Mouse (Mus musculus) intestine, postnatal 0 days (tissue): Measurements from ENCODE around the gene Sh3gl1. TPM values are rescaled to one million over a fixed set of nuclear protein-coding genes. Genes with fewer than 3 reads are reported as not detected.
A peak's percentile ranks its signal among the peaks of the same experiment; 100 is the strongest.

ENCODE experiments used
- ATAC-seq: fragments of 200-750 bp; cut with Nextera tagmentation; 2 replicates; pipeline ENCODE4 v1.8.0; 2017; ENCODE audit warnings: mild to moderate bottlenecking, moderate TSS enrichment, moderate library complexity
- H3K27ac ChIP-seq: fragments of 300-500 bp; sonication (generic); 2 replicates; pipeline ENCODE4 v1.5.1; 2014; ENCODE audit warnings: mild to moderate bottlenecking, low read depth, low read length, moderate library complexity
- H3K27me3 ChIP-seq: fragments of 300-500 bp; sonication (generic); replicated peaks from 2 replicates; pipeline ENCODE4 v1.6.1; 2014; ENCODE audit warnings: low read length, mixed read lengths; ENCODE audit not compliant: control insufficient read depth, insufficient read depth
- H3K36me3 ChIP-seq: fragments of 300-500 bp; sonication (generic); 2 replicates; pipeline ENCODE4 v1.6.1; 2014; ENCODE audit warnings: mild to moderate bottlenecking, moderate library complexity; ENCODE audit not compliant: control insufficient read depth, insufficient read depth
- H3K4me1 ChIP-seq: fragments of 300-500 bp; sonication (generic); replicated peaks from 2 replicates; pipeline ENCODE4 v1.6.1; 2014; ENCODE audit warnings: antibody characterized with exemption, low read length, mixed read lengths; ENCODE audit not compliant: control insufficient read depth, insufficient read depth
- H3K4me2 ChIP-seq: fragments of 300-500 bp; sonication (generic); replicated peaks from 2 replicates; pipeline ENCODE4 v1.6.1; 2014; ENCODE audit warnings: low read depth, mild to moderate bottlenecking, moderate library complexity
- H3K4me3 ChIP-seq: fragments of 300-500 bp; sonication (generic); 2 replicates; pipeline ENCODE4 v1.5.1; 2014; ENCODE audit warnings: low read depth, low read length
- H3K9ac ChIP-seq: fragments of 300-500 bp; sonication (generic); 2 replicates; pipeline ENCODE4 v1.6.1; 2014; ENCODE audit warnings: mild to moderate bottlenecking, low read depth, low read length
- H3K9me3 ChIP-seq: fragments of 300-500 bp; sonication (generic); 2 replicates; pipeline ENCODE4 v1.6.1; 2016; ENCODE audit warnings: mixed run types; ENCODE audit not compliant: control insufficient read depth
- CTCF ChIP-seq: sonication (generic); IDR thresholded peaks from 2 replicates; pipeline ENCODE4 v1.5.1; 2016; ENCODE audit warnings: low read depth, mild to moderate bottlenecking, control low read depth, antibody characterized with exemption, moderate library complexity
- WGBS: fragments of 180-500 bp; shearing (Covaris S2); extraction: QIAGEN DNeasy Blood & Tissue Kit; methylation state at CpG from one replicate; pipeline ENCODE4 v1.1.7; 2014; 5-methylcytosine and 5-hydroxymethylcytosine counted together
- polyA plus RNA-seq: library from polyadenylated mRNA; unstranded; fragments of >200 nt; fragmentation: Nextera tagmentation; extraction: Ambion mirVana; gene quantifications from 2 replicates; pipeline ENCODE4 v1.2.1, GENCODE M21; 2015

Gene Sh3gl1
- polyA plus RNA-seq, 1 experiment from 2014 or later: 97.0 TPM

DNA sequence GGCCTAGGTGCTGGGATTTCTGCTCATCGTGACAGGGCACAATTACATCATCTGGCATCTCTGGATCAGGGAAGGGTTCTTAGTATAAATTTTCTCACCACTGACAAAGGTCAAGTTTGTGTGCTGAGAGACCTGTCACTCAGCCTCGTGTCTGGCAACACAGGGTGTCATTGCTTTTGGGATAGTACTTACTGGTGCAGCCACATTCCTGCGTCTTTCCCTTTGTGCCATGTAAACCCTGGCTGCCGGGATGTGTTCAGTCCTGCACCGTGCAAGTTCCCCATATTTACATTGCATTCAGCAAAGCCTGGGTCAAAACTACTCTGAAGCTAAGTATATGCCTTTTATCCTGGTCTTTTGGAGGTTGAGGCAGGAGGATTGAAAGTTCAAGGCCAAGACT, 14.9 kb upstream of the Sh3gl1 start:
- no peak for ATAC-seq
- Histone ChIP-seq H3K36me3 (peaks cover 32% of the 10 kb centered on the region), H3K4me3 (no peak overlapping the region), H3K4me2 (no peak overlapping the region), H3K4me1 (no peaks in the 10 kb centered on the region), H3K27ac (no peak overlapping the region), H3K27me3 (no peaks in the 10 kb centered on the region), H3K9me3 (no peaks in the 10 kb centered on the region), H3K9ac (no peak overlapping the region)
- WGBS: 80% methylated on average over 5 of the region's 5 CpGs
- TF ChIP-seq CTCF: no peak

DNA sequence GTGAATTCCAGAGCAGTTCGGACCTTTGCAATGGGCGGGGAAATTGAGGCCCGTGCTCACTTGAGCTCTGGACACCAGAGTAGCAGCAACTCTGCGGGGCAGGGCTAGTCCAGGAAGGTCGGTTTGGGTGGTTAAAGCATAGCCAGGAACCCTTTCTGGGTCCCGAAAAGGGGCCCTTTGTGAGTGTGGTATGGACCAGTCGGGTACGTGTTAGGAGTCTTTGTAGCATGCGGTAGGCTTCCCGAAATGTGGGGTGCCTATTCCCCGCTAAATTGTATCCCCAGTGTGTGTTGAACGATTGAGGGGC, 4.4 kb upstream of the Sh3gl1 start:
- Histone ChIP-seq H3K36me3 (peaks cover 6% of the 10 kb centered on the region; the same call in 1 of the 2 replicates), H3K4me1 (peaks cover 11% of the 10 kb centered on the region; the same call in 1 of the 2 replicates), H3K9me3 (no peaks in the 10 kb centered on the region), H3K4me3 (peak overlapping the region; percentile 78), H3K27ac (peak overlapping the region; percentile 82; the same call in 1 of the 2 replicates), H3K4me2 (peak overlapping the region; percentile 93), H3K9ac (peak overlapping the region; percentile 80), H3K27me3 (no peaks in the 10 kb centered on the region)
- no peak for TF ChIP-seq CTCF
- no peak for ATAC-seq
- under 1% methylated on average over 12 of the region's 12 CpGs for WGBS

DNA sequence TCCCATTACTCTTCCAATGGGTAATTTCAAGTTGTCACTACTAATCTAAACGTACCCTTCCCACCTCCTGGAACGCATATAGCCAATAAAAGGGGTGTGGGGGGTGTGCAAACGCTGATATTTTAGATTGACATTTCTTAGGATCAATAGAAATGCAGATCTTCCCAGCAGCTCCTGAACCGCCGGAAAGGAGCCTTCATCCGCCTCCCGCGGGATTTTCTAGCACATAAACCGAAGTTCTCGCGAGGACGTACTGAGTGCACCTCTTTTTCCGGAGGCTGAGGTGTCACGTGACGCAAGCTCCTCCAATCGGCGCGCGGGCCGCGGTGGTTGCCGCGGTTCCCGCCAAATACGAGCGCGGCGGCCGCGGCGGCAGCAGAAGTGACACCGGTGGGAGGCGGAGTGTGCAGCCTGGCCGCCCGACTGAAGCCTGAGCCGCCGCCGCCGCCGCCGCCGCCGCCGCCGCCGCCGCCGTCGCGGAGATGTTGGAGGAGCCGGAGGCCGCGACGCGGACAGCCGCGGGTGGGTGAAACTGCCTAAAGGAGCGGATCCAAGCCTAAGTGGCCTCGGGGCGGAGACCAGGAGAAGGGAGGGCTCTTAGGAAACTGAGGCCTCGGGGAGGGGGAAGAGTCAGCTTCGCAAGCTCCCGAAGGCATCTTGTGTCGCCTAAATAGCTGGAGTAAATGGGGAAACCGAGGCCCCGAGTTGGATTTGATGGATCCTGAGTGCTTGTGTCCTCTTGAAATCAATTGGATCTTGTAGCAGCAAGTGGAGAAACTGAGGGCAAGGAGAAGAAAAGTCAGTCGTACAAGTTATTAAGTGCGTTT, 3.8 kb upstream of the Sh3gl1 start, which contains the start of gene Chaf1a:
Chaf1a (plus strand) TSS at position 410 of the 827 bp plus-strand sequence.
- H3K36me3 ChIP-seq: 0 out of 2 replicates have a peak, but pooled peaks cover 6% of the 10 kb centered on the region
- peak within 1 kb of the TSS; percentile 80 for H3K9ac ChIP-seq
- peak within 1 kb of the TSS; percentile 93 for H3K4me2 ChIP-seq
- no peak for TF ChIP-seq CTCF
- no peaks in the 10 kb centered on the region for H3K27me3 ChIP-seq
- WGBS: under 1% methylated on average over 68 of the region's 68 CpGs
- H3K4me3 ChIP-seq: peak within 1 kb of the TSS; percentile 78
- peaks cover 11% of the 10 kb centered on the region; the same call in 1 of the 2 replicates for H3K4me1 ChIP-seq
- peak; percentile 78 for ATAC-seq
- peak within 1 kb of the TSS; percentile 82 for H3K27ac ChIP-seq
- H3K9me3 ChIP-seq: no peaks in the 10 kb centered on the region

DNA sequence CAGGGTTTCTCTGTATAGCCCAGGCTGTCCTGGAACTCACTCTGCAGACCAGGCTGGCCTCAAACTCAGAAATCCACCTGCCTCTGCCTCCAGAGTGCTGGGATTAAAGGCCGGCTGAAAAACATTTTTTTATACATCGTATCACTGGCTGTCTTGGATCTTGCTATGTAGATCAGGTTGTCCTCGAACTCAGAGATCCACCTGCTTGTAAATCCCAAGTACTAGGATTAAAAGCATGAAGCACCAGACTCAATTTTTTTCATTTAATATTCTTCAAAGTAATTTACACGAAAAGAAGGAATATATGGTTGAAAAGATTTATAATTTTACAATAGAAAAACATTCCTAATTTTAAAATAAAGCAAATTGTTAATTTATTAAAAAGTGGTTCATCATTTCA, 2.9 kb upstream of the Sh3gl1 start:
- Histone ChIP-seq H3K4me1 (peaks cover 11% of the 10 kb centered on the region; the same call in 1 of the 2 replicates), H3K27ac (no peak overlapping the region), H3K9me3 (no peaks in the 10 kb centered on the region), H3K4me3 (no peak overlapping the region; the same call in 1 of the 2 replicates), H3K36me3 (0 out of 2 replicates have a peak, but pooled peaks cover 6% of the 10 kb centered on the region), H3K27me3 (no peaks in the 10 kb centered on the region), H3K4me2 (peak overlapping the region; percentile 93), H3K9ac (0 out of 2 replicates have a peak overlapping the region, but pooled peaks have one; percentile 2)
- ATAC-seq: no peak
- no peak for TF ChIP-seq CTCF
- WGBS: 74% methylated on average over 4 of the region's 4 CpGs

DNA sequence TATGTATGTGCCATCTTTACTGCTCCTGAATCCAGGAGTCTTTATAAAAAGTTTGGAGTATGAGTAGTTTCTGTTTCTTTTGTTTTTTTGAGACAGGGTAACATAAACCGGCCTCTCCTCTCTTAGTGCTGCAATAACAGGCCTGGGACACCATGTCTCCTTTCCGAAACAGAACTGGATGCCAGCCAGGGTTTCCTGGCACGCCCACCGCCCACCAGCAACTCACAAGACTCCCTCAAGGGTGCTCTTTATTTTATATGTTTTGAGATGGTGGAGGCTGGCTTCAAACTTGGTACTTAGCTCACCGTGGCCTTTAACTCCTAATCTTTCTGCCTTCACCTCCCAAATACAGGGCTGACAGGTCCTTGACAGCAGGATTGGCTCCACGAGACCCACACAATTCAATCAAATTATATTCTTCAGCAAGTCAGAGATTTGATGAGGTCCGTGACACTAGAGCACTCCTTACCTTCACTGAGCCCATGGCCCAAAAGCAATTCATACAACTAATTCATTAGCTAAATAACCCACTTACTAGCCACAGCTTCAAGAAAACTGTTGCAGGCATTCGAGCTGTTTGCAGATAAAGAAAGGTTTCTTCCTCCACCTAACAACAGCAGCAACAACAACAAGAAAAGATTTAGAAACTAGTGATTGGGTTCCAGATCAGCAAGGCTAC, 2.3 kb upstream of the Sh3gl1 start:
- Histone ChIP-seq H3K36me3 (peaks cover 3% of the 10 kb centered on the region; the same call in 1 of the 2 replicates), H3K27me3 (no peaks in the 10 kb centered on the region), H3K27ac (no peak overlapping the region), H3K4me1 (peaks cover 11% of the 10 kb centered on the region; the same call in 1 of the 2 replicates), H3K4me2 (no peak overlapping the region), H3K4me3 (no peak overlapping the region), H3K9ac (0 out of 2 replicates have a peak overlapping the region, but pooled peaks have one; percentile 2), H3K9me3 (no peaks in the 10 kb centered on the region)
- TF ChIP-seq CTCF: no peak
- no peak for ATAC-seq
- WGBS: 87% methylated on average over 8 of the region's 8 CpGs

DNA sequence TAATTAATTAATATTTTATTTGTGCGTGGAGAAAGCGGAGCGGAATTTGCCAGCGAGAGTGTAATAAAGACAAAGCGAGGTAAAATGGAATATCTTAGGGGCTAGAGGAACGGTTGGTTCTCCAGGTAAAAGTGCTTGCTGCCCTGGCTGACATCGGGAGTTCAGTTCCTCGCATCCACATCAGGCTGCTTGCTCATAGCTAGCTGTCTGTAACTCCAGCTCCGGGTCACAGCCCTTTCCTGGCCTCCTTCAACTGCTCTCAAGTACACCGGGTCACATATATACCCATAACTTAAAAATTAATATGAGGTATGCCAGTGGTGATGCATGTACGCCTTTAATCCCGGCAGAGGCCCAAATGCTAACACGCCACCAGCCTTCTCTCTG, 459 bp upstream of the Sh3gl1 start:
- H3K4me1 ChIP-seq: peaks cover 16% of the 10 kb centered on the region
- peak overlapping the region; percentile 80 for H3K4me3 ChIP-seq
- H3K27ac ChIP-seq: no peak overlapping the region
- TF ChIP-seq CTCF: no peak
- no peaks in the 10 kb centered on the region for H3K9me3 ChIP-seq
- 36% methylated on average over 13 of the region's 13 CpGs for WGBS
- peaks cover 5% of the 10 kb centered on the region; the same call in 1 of the 2 replicates for H3K36me3 ChIP-seq
- H3K9ac ChIP-seq: no peak overlapping the region
- no peaks in the 10 kb centered on the region for H3K27me3 ChIP-seq
- no peak for ATAC-seq
- H3K4me2 ChIP-seq: peak overlapping the region; percentile 70
